Mouse (Mus musculus): ENCODE data around the gene Inpp5b.

Gene Inpp5b

GRCm38 (mm10) chr4:124803406-124803805 is 61.8 kb downstream of the Inpp5b start:
- in situ Hi-C loops (cut with MboI, MseI): no loop called here

DNA sequence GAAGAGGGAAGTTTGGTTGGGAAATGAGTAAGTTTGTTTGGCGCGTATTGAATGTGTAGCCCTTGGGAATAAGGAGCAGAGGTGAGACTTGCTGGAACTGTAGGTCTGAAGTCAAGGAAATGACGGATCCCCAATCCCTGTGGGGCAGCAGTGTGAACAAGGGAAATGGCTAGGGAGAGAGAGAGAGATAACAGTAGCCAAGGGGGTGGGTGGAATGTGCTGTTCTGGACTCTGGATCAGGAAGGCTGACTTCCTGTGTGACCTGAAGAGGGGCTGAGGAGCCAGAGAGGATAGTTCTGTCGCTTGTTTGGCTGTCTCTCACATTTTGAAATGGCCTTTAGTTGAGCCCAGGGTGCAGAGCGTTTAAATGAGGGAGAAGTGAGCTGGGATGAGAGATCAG is 66.9 kb downstream of the Inpp5b start:
- in situ Hi-C loops (cut with MboI, MseI): no loop called here

GRCm38 (mm10) chr4:124809136-124809883 is 67.7 kb downstream of the Inpp5b start:
- in situ Hi-C loops (cut with MboI, MseI): no loop called here

- in situ Hi-C loops (cut with MboI, MseI): no loop called here
These were observed 68.4 kb downstream of the Inpp5b start for GRCm38 (mm10) chr4:124810056-124810455.

DNA sequence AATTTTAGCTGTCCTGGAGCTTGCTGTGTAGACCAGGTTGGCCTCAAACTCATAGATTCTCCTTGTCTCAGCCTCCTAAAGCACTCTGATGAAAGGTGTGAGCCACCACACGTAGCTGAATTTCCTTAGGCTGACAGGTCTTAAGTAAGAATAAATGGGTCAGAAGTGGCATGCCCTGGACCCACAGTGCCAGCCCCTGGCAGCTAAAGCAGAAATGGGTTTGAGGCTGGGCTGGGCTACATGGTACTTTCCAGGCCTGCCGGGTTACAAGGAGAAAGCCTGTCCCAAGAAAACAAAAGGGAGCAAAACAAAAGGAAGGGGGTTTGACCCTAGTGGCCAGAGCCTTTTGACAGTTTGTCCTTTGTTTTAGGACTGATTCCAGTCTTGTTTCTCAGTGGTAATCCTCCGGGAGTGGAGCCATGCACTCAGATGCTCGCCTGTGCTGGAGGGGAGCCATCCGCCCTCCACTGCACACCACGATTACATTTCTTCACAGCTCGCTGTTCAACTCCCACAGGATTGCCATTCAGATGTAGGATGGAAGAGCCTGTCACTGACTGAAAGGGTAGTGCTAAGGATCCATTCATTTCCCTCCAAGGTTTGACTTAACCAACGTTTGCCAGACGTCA is 69.8 kb downstream of the Inpp5b start:
- in situ Hi-C loops (cut with MboI, MseI): no loop called here

- in situ Hi-C loops (cut with MboI, MseI): no loop called here
These were observed 74.3 kb downstream of the Inpp5b start for GRCm38 (mm10) chr4:124815901-124816300.

DNA sequence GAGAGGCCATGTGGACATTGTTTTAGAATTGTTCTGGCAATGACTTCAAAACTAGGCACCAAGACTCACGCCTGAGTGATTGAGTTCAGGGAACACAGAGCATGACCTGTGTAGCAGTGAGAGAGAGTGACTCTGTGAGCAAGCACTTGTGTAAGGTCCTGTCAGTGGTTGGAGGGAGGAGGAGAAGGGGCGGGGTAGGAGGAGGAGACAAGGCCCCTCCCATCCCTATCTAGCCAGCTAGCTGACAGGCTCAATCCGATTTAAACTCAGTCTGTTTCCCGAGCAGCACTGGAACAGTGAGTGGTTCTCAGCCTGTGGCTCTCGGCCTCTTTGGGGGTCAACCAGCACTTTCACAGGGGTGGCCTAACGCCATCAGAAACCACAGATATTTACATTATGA is 76.2 kb downstream of the Inpp5b start:
- in situ Hi-C loops (cut with MboI, MseI): no loop called here

DNA sequence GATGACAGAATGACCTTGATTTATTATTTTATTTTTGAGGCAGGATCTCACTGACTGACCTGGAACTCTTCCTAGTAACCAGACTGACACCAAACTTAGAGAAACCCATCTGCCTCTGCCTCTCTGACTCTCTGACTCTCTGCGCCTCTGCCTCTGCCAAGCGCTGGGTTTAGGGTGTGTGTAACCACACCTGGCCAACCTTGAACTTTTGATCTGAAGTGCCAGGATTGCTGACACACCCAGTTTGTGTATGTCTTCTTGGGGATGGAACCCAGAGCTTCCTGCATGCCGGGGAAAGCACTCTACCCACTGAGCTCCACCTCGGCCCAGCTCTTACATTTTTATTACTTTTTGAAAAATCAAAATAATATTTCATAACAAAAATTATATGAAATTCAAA is 77.2 kb downstream of the Inpp5b start:
- in situ Hi-C loops (cut with MboI, MseI): no loop called here

- in situ Hi-C loops (cut with MboI, MseI): no loop called here
These were observed 83.3 kb downstream of the Inpp5b start for GRCm38 (mm10) chr4:124824967-124825366.

DNA sequence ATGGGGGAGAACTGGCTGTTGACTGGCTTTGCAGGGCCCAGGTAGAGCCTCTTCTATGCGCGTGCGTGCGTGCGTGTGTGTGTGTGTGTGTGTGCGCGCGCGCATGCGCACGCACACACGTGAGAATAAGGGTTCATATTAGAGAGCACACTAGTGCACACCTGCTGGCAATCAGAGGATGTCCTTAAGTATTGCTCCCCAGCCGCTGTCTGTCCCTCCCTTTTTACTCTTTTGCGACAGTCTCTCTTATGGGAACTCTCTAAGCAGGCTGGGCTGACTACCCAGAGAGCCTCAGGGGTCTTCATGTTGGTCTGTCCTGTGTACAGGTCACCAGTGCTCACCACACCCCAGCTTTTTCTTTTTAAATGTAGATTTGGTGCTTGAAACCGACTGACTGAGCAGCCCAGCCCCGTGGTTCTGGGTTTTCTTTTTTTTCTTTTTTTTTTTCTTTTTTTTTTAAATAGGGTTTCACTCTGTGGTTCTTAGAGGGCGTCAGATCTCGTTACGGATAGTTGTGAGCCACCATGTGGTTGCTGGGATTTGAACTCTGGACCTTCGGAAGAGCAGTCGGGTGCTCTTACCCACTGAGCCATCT is 83.8 kb downstream of the Inpp5b start:
- in situ Hi-C loops (cut with MboI, MseI): no loop called here

GRCm38 (mm10) chr4:124829671-124830070 is 88.0 kb downstream of the Inpp5b start:
- in situ Hi-C loops (cut with MboI, MseI): no loop called here

GRCm38 (mm10) chr4:124832796-124833195 is 91.1 kb downstream of the Inpp5b start:
- in situ Hi-C loops (cut with MboI, MseI): no loop called here

- in situ Hi-C loops (cut with MboI, MseI): no loop called here
These were observed 96.5 kb downstream of the Inpp5b start for GRCm38 (mm10) chr4:124838035-124838700.

DNA sequence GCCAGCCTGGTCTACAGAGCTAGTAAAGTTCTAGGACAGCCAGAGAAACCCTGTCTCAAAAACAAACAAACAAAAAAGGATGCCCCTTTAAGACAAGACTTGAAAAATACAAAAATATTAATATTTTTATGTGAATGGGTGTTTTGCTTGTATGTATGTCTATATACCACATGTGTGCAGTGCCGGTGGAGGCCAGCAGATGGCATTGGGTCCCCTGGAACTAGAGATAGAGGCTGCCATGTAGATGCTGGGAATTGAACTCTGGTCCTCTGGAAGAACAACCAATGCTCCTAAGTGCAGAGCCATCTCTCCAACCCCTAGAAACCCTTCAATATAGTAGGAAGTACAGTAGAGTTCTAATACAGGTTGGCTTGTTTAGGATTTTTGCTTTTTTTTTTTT is 99.3 kb downstream of the Inpp5b start:
- in situ Hi-C loops (cut with MboI, MseI): no loop called here

DNA sequence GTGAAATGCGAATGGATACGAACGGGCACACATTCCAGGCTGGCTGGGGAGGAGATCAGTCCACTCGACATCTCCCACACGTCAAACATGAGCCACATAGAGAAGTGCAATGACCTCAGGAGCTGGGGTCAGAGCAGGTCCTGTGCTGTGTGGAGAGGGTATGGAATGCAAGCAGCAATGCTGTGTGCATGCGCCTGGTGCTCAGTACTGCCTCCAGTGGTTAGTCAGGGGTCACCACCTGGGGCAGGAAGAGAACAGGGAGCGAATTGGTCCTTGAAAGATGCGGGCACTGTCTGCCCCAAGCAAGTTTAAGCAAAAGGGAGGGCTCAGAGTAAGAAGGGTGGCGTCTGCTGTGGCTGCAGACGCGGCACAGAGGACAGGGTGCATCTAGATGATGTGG is 101.8 kb downstream of the Inpp5b start:
- in situ Hi-C loops (cut with MboI, MseI): no loop called here

- in situ Hi-C loops (cut with MboI, MseI): loop anchor here (5.0 kb wide), 2 partner anchors 50 to 130 kb away; no protein-coding TSS in a partner anchor
These were observed 105.9 kb downstream of the Inpp5b start for GRCm38 (mm10) chr4:124847573-124847972.

DNA sequence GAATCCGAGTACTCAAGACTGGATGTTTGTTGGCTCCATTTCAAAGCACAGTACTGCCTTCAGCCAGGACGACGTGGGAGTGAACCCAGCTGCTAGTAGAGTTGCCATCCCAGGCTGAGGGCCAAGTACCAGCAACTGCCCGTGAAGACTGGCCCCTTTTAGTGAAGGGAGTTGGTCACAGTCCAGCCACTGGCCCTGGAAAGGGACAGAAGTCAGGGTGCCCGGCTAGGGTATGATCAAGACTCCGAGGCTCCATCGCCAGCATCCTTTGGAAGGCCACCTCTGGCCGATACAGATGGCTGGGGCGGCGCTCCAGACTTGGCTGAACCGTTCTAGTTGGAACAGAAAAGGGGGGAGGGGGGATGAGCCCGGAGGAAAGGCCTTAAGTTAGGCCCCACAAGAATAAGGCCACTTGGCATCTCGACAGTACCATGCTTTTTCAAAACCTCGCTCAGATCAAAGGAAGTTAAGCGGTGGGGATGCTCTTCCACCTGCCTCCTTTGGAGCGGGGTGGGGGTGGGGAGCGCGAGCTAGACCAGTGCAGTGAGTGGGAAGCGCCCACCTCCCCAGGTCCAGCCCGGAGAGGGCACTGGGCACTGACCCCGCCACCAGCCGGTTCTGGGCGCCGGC is 108.1 kb downstream of the Inpp5b start:
- in situ Hi-C loops (cut with MboI, MseI): loop anchor here (5.0 to 25.0 kb wide), 3 partner anchors 52 to 937 kb away; partner anchors contain the start of genes 4930535I16Rik, Mycbp and Rragc

- in situ Hi-C loops (cut with MboI, MseI): loop anchor here (25.0 kb wide), 1 partner anchor 938 kb away; the partner anchor contains the start of genes 4930535I16Rik, Mycbp and Rragc
These were observed 108.7 kb downstream of the Inpp5b start, which contains the start of gene Yrdc for GRCm38 (mm10) chr4:124850261-124850913. Gene Yrdc, plus strand, starts transcription at chr4:124850679.
